Mouse (Mus musculus) heart, embryonic 11.5 days (tissue): ENCODE measurements at regions not wholly inside any gene's neighbourhood (a gene's known extent, or its start where the extent isn't known, plus 50 kb on each side); places are given as distances from the start of the nearest gene placed in this dataset.

Source experiments
- ATAC-seq: fragments of 200-750 bp; cut with Nextera tagmentation; replicated peaks from 2 replicates; pipeline ENCODE4 v1.8.0; 2017; ENCODE audit warnings: moderate library complexity; ENCODE audit not compliant: insufficient number of reproducible peaks, low FRiP score, low TSS enrichment
- H3K27ac ChIP-seq: fragments of 300-500 bp; sonication (generic); 2 replicates; pipeline ENCODE4 v1.5.1; 2014; ENCODE audit warnings: mild to moderate bottlenecking, low read depth, low read length
- H3K27me3 ChIP-seq: fragments of 300-500 bp; sonication (generic); 2 replicates; pipeline ENCODE4 v1.6.1; 2014; ENCODE audit warnings: mild to moderate bottlenecking, low read length, mixed read lengths; ENCODE audit not compliant: control insufficient read depth, insufficient read depth
- H3K36me3 ChIP-seq: fragments of 300-500 bp; sonication (generic); 2 replicates; pipeline ENCODE4 v1.6.1; 2014; ENCODE audit warnings: mild to moderate bottlenecking, low read length, moderate library complexity, mixed read lengths; ENCODE audit not compliant: control insufficient read depth, insufficient read depth
- H3K4me1 ChIP-seq: fragments of 300-500 bp; sonication (generic); 2 replicates; pipeline ENCODE4 v1.6.1; 2014; ENCODE audit warnings: low read length; ENCODE audit not compliant: control insufficient read depth, insufficient read depth
- H3K4me2 ChIP-seq: fragments of 300-500 bp; sonication (generic); 2 replicates; pipeline ENCODE4 v1.6.1; 2014; ENCODE audit warnings: mild to moderate bottlenecking, moderate library complexity
- H3K4me3 ChIP-seq: fragments of 300-500 bp; sonication (generic); 2 replicates; pipeline ENCODE4 v1.5.1; 2014; ENCODE audit warnings: low read depth, low read length
- H3K9ac ChIP-seq: fragments of 300-500 bp; sonication (generic); 2 replicates; pipeline ENCODE4 v1.6.1; 2014; ENCODE audit warnings: mild to moderate bottlenecking, low read depth, low read length, moderate library complexity
- H3K9me3 ChIP-seq: fragments of 300-500 bp; sonication (generic); replicated peaks from 2 replicates; pipeline ENCODE4 v1.6.1; 2016; ENCODE audit warnings: low read length; ENCODE audit not compliant: control insufficient read depth
- WGBS: fragments of 180-500 bp; shearing (Covaris S2); extraction: QIAGEN DNeasy Blood & Tissue Kit; methylation state at CpG from one replicate; pipeline ENCODE4 v1.1.7; 2014; ENCODE audit not compliant: insufficient replicate concordance; 5-methylcytosine and 5-hydroxymethylcytosine counted together

DNA sequence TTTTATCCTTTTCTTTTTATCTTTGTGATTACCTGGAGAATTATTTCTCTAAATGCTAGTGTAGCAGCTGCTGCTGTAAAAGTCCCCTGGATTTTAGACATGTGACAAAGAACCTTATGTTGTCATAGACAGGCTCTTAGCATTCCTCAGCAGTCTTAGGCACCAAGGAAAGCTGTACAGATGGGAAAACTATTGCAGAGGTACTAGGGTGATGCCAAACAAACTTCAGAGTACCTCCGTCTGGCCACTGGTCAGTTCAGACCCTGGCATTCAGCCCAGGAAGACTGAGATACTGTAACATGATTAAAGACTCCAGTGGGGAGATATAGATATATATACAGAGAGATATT, 898.6 kb downstream of the Ttll7 start:
- Histone ChIP-seq H3K4me1 (no peaks in the 10 kb centered on the region), H3K27ac (no peak overlapping the region), H3K27me3 (no peaks in the 10 kb centered on the region), H3K4me2 (no peak overlapping the region), H3K9ac (no peak overlapping the region), H3K36me3 (no peaks in the 10 kb centered on the region), H3K4me3 (no peak overlapping the region), H3K9me3 (no peaks in the 10 kb centered on the region)
- no peak for ATAC-seq
- 63% methylated on average over 1 of the region's 1 CpGs for WGBS

- H3K27me3 ChIP-seq: no peaks in the 10 kb centered on the region
- no peak overlapping the region for H3K4me2 ChIP-seq
- H3K4me1 ChIP-seq: no peaks in the 10 kb centered on the region
- H3K27ac ChIP-seq: no peak overlapping the region
- H3K4me3 ChIP-seq: no peak overlapping the region
- H3K36me3 ChIP-seq: no peaks in the 10 kb centered on the region
- WGBS: 78% methylated on average over 12 of the region's 12 CpGs
- no peaks in the 10 kb centered on the region for H3K9me3 ChIP-seq
- no peak overlapping the region for H3K9ac ChIP-seq
- ATAC-seq: no peak
Measured at GRCm38 (mm10) chr3:147749939-147750841, 898.0 kb downstream of the Ttll7 start.

DNA sequence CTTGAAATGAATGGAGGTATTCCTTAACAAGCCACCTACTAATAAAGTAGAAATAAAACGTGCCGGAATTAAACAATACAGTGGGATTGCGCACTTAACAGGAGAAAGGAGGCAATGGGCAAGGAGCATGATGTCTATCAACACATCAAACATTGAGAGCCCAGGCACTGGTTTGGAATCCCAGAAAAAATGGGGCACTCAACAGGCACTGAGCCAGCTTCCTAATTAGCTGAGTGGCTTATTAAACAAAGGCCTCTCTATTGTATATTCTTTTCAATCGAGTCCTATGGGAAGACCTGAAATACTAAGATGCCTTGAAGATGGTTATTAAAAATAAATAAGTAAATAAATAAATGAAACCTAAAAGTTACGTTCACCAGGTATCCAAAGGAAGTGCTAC, 897.3 kb downstream of the Ttll7 start:
- no peaks in the 10 kb centered on the region for H3K36me3 ChIP-seq
- H3K9me3 ChIP-seq: no peaks in the 10 kb centered on the region
- H3K27ac ChIP-seq: no peak overlapping the region
- H3K4me3 ChIP-seq: no peak overlapping the region
- H3K4me1 ChIP-seq: no peaks in the 10 kb centered on the region
- no peak for ATAC-seq
- 84% methylated on average over 5 of the region's 5 CpGs for WGBS
- no peak overlapping the region for H3K4me2 ChIP-seq
- H3K27me3 ChIP-seq: no peaks in the 10 kb centered on the region
- H3K9ac ChIP-seq: no peak overlapping the region

- no peak overlapping the region for H3K27ac ChIP-seq
- WGBS: 84% methylated on average over 6 of the region's 6 CpGs
Measured at GRCm38 (mm10) chr3:147736673-147737439, 884.7 kb downstream of the Ttll7 start.

DNA sequence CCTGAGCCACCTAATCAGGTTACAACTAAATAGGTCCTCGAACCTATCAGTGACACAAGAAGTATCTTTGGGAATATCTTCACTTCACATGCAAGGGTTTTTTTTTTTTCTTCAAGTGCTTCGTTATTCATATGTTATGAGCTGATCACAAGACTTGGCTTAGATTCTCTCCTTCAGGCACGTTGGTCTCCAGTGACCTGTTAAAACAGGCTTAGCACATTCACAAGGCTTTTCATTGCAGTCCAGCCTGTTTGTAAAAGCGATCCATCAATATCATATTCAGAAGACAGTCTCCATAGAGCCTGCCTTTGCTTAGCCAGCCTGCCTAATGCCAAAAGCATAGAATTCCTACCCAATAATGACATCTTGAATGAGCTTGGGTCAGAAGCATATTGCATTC, 864.2 kb downstream of the Ttll7 start:
- Histone ChIP-seq H3K4me3 (no peak overlapping the region), H3K9me3 (no peaks in the 10 kb centered on the region), H3K27me3 (no peaks in the 10 kb centered on the region), H3K4me2 (no peak overlapping the region), H3K27ac (no peak overlapping the region), H3K36me3 (no peaks in the 10 kb centered on the region), H3K4me1 (no peaks in the 10 kb centered on the region), H3K9ac (no peak overlapping the region)
- 80% methylated on average over 4 of the region's 4 CpGs for WGBS
- no peak for ATAC-seq

More at GRCm38 (mm10) chr3:147736673-147737439, 884.7 kb downstream of the Ttll7 start:
- Histone ChIP-seq H3K4me1 (no peaks in the 10 kb centered on the region), H3K4me2 (no peak overlapping the region), H3K36me3 (no peaks in the 10 kb centered on the region), H3K9ac (no peak overlapping the region), H3K27me3 (no peaks in the 10 kb centered on the region), H3K9me3 (no peaks in the 10 kb centered on the region), H3K4me3 (no peak overlapping the region)
- ATAC-seq: no peak

DNA sequence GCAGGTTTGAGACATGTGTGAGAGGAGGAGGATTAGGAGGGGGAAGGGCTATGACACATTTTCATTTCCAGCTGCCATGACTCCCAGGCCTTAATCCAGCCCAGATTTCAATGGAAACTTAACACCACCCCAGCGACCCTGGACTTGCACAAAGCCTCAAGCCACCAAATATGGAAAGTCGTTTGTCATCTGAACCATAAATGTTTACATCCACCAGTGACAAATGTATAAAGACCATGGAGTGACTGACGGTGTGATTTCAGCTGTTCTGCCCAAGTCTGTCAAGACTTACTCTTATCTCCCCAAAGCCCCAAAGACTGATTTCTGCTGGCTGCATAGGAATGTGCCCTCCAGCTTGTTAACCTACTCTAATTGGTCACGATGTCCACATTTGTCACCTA, 855.2 kb downstream of the Ttll7 start:
- Histone ChIP-seq H3K36me3 (no peaks in the 10 kb centered on the region), H3K27me3 (no peaks in the 10 kb centered on the region), H3K4me2 (no peak overlapping the region), H3K4me1 (no peaks in the 10 kb centered on the region), H3K27ac (no peak overlapping the region), H3K4me3 (no peak overlapping the region), H3K9me3 (no peaks in the 10 kb centered on the region), H3K9ac (no peak overlapping the region)
- WGBS: 28% methylated on average over 4 of the region's 4 CpGs
- ATAC-seq: no peak

DNA sequence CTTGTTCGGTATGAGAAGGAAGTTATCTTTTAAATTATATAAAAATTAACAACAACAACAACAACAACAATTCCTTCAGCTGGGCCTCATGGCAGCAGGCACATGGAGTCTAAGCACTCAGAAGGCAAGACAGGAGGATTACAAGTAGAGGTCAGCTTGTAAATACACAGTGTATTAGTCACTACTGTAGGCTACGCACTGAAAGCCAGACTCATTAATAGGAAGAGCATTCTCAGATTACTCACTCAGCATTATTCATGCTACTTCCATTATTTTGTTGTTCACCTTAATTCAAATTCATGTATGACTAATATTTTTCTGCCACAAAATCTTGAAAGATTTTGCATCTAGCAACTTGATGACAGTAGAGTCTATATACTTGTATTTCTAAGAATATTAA, 831.6 kb downstream of the Ttll7 start:
- Histone ChIP-seq H3K4me3 (no peak overlapping the region), H3K9ac (no peak overlapping the region), H3K4me1 (no peaks in the 10 kb centered on the region), H3K9me3 (no peaks in the 10 kb centered on the region), H3K27ac (no peak overlapping the region), H3K27me3 (no peaks in the 10 kb centered on the region), H3K4me2 (no peak overlapping the region), H3K36me3 (no peaks in the 10 kb centered on the region)
- 80% methylated on average over 2 of the region's 2 CpGs for WGBS
- no peak for ATAC-seq

GRCm38 (mm10) chr3:147680299-147680698, 828.1 kb downstream of the Ttll7 start:
- H3K36me3 ChIP-seq: no peaks in the 10 kb centered on the region
- no peak overlapping the region for H3K4me2 ChIP-seq
- H3K27me3 ChIP-seq: no peaks in the 10 kb centered on the region
- 68% methylated on average over 1 of the region's 1 CpGs for WGBS
- no peaks in the 10 kb centered on the region for H3K4me1 ChIP-seq
- no peak overlapping the region for H3K4me3 ChIP-seq
- H3K27ac ChIP-seq: no peak overlapping the region
- H3K9ac ChIP-seq: no peak overlapping the region
- H3K9me3 ChIP-seq: no peaks in the 10 kb centered on the region
- no peak for ATAC-seq
